Mouse (Mus musculus) monocyte, adult 2 months (primary cell): Measurements from ENCODE around the gene Zfp446.

Experiments used
- DNase-seq, 2 experiments: peaks; one replicate each; pipeline ENCODE4 v3.0.0; 2022; ENCODE audit warnings: low spot score in 2 of 2, low read depth in 1 of 2

Gene Zfp446

DNA sequence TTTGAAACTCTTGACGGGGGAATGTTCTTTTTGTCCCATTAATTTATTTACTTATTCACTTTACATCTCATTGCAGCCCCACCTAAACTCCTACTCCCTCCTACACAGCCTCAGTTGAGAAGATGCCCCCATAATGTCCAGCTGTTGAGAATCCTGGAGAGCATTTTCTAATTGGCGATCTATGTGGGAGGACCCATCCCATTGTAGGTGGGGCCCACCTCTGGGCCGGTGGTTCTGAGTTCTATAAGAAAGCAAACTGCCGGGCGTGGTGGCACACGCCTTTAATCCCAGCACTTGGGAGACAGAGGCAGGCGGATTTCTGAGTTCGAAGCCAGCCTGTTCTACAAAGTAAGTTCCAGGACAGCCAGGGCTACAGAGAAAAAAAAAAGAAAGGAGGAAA is 9.3 kb downstream of the Zfp446 start:
- DNase-seq = no peak

DNA sequence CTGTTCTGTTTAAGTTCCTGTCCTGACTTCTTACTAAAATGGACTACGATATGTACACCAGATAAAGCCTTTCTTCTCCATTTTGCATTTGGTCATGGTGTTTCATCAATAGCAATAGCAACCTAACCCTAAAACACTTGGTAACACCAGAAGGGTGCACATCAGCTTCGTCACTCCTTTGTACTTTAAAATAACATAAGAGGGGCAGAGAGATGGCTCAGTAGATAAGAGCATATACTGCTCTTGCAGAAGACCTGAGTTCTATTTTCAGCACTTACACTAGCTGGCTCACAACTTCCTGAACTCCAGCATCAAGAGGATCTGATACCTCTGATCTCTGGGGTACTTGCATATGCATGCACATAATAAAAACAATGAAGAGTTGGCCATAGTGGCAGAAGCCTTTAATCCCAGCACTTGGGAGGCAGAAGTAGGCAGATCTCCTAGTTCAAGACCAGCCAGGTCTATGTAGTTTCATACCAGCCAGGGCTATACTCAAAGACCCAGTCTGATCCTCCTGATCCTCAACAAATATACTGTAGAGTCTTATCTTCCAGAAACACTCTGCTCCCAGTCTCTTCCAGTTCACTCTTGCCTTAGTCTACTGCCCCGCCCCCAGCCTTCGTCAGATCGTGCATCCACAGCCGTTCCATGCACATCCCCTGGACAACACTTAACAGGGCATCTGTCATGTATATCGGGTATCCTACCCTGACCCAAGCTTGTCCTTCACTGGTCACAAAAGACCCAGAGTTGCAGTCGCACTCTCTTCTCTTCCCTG is 10.0 kb downstream of the Zfp446 start:
- DNase-seq = no peak

DNA sequence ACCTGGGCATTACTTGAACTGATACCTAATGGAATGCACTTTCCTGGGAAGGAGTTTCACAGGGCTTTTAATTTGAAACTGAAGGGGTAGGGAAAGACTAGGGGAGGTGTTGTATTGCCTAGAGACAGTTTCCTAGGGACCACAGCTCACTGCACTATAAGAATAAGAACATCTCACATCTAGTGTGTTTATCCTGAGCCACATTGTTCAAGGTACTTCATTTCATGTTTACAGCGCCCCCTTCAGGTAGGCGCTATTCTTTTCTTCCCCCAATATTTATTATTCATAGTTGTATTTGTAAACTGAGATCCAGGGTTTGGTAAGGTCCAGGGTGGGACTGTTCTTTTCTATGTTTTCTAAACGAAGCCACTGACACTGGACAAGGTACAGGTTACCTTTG is 14.6 kb downstream of the Zfp446 start:
- DNase-seq = no peak

DNA sequence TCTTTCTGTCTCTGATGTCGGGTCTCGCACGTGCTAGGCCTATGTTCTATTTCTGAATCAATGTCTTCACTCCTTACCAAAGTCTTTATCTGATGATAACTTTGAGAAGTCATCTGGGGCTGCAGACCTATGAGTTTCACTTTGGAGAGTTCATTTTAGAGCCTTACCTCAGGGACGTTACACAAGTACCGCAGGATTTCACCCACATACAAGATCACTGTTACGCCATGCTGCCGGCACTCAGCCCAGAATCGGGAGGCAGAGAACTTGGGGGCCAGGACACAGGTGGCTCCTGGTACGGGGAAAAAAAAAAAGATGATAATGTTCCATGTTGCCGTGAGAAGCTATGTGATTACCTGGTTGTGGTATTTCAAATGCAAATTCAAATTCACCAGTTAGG is 15.5 kb downstream of the Zfp446 start:
- DNase-seq = no peak

DNA sequence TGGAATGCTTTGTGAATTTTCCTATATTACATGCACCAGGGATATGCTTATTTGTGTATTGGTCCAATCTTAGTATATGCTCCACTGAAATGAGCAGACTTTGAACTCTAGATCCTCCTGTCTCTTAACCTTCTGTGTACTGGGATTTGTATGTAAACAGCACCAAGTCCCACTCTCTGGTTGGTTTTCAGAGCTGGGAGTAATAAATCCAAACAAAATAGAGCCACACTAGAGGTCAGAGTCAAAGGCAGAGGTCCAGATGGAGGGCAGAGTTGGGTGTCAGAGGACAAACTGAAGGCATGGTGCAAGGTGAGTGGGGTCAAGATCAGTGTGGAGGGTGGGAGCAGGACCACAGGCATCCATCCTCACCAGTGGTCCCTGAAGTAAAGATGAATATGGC is 18.2 kb downstream of the Zfp446 start:
- no peak for DNase-seq

DNA sequence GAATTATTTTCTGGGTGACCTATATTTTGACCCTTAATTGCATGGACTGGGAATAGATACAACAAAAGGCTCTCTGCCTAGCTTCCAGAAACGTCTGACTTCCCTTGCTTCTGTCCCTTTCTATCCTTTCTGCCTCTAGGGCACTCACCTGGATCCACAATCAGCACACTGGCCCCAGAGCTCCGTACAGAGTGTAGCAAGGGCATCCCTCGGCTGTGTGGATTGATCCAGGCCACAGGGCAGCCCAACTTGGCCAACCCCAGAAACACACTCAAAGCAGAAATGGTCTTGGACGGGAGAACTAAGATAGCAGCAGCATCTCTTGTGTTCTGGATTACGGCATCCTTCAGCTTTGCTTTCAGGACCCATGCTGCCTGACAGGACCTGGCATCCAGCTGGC is 19.6 kb downstream of the Zfp446 start:
- no peak for DNase-seq

DNA sequence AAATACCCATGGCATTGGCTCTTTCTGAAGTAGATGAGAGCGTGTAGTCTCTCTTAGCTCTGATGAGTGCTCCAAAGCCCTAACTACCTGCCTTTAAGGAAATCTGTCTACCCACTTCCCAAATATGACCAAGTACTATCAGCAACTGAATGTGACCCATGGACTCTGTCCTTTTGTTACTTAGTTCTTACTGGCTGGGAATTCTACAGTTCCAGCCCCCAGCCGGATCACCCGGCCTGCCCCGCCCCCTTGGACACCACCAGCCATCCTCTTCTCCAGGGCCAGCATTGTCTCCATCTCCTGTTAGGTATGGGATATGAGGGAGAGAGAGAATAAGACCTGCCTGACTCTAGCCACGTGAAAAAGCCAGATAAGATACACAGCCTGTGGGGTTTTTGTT is 20.4 kb downstream of the Zfp446 start, which contains the start of gene Slc27a5:
Gene Slc27a5, minus strand, starts transcription at position 140 of the 400 bp plus-strand sequence.
- DNase-seq = no peak

DNA sequence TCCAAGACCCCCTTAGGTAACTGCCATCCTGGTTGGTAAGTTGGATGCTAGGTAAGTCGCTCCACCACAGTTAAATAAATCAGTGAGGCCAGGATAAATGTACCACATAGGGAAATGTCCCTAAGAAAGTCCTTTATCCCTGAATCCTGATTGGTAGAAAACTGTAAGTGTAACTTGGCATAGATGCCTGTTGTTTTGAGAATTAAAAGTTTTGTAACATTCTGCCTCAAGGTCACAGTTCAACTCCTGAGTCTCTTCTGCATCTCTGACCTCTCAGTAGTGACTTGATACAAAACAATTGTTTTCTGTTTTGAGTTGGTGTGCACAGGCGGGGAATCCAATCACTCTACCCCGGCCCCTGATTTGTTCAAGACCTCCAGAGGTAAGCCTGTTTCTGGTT is 21.2 kb downstream of the Zfp446 start, which contains the start of gene Trim28:
Gene Trim28, plus strand, starts transcription at position 264 of the 400 bp plus-strand sequence.
- no peak for DNase-seq

DNA sequence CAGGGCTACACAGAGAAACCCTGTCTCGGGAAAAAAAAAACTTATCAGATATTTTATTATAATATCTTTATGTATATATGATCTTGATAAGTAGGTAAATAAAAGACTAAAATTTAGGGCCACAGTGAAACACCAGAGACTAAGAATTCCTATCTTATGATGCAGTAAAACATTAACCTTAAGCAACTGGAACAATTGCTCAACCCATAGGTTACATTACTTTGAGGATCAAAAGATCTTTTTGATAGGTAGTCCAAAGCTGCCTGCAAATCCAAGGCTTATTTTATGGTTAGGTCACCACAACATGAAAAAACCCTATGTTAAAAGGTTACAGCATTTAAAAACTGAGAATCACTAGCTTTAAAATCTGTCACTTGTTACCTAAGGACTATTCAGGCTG is 23.9 kb downstream of the Zfp446 start:
- no peak for DNase-seq

DNA sequence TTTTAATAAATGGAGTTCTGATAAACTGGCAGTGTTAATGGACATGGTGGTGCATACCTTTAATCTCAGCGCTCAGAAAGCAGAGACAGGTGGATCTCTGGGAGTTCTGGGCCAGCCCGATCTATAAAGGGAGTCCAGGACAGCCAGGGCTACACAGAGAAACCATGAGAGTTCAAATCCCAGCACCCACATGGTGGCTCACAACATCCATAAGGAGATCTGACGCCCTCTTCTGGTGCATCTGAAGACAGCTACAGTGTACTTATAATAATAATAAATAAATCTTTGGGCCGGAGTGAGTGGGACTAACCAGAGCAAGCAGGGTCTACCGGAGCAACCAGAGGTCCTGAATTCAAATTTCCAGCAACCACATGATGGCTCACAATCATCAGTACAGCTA is 25.7 kb downstream of the Zfp446 start:
- no peak for DNase-seq

DNA sequence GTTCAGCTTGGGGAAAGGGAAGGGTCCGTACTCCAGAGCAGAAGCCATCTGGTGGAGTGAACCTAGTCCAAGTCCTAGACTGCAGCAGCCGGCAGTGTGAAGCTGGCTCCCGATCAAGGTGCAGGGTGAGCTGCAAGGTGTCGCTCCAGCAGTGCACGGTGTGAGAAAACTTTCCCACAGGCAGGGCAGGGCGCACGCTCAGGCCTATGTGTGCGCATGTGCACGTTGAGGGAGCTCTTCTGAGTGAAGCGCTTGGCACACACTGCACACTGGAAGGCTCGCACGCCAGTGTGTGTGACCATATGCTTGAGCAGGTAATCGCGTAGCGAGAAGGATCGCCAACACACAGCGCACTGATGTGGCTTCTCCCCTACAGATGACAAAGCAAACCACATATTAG is 28.4 kb downstream of the Zfp446 start:
- no peak for DNase-seq

DNA sequence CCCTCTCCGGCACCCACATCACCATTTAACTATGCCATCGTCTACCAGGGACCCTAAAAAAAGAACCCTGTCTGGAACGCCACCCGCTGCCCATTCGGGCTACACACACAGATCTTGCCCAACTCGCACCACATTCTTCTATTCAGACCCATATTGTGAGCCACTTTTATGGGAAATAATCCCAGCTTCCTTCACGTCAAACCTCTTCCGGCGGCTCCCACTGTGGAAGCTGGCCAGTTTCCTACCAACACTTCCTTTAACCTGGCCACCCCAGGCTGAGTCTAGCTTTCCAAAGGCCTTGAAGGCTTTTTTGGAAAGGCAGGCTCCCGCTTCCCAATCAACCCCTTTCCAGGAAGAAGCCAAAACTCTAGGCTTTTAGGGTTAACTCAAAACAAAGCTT is 28.9 kb downstream of the Zfp446 start:
- DNase-seq = no peak

DNA sequence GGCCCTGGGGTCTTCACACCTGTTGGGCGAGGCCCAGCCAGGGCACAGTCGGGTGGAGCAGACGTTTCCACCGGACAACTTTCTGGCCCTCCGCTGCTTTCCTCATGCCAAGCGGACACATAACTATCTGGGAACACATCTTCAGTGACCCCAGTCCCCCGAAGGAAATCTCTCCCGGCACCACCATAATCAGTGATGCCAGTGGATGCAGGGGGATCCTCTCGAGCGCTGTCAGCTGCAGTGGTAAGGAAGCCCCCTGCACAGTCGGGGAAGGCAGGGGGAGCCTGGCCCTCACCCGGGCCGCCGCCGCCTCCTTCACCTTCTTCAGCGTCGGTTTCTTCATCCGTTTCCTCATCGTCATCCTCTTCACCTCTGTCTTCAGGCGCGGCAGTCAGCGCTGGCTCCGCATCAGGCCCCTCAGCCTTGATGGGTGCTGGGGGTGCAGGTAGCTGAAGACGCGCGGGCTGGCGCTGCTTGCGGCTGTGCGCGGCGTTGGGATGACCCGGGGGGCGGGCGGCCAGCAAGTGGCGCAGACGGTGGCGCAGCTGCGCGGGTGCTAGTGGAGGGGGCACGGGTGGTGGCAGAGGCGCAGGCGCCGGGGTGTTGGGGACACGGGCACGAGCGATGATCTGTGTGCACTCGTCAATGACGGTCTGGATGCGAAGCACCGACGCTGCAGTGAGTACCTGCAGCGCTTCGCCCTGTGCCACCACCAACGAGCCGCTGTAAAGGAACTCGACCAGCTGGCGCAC is 29.9 kb downstream of the Zfp446 start:
- no peak for DNase-seq

DNA sequence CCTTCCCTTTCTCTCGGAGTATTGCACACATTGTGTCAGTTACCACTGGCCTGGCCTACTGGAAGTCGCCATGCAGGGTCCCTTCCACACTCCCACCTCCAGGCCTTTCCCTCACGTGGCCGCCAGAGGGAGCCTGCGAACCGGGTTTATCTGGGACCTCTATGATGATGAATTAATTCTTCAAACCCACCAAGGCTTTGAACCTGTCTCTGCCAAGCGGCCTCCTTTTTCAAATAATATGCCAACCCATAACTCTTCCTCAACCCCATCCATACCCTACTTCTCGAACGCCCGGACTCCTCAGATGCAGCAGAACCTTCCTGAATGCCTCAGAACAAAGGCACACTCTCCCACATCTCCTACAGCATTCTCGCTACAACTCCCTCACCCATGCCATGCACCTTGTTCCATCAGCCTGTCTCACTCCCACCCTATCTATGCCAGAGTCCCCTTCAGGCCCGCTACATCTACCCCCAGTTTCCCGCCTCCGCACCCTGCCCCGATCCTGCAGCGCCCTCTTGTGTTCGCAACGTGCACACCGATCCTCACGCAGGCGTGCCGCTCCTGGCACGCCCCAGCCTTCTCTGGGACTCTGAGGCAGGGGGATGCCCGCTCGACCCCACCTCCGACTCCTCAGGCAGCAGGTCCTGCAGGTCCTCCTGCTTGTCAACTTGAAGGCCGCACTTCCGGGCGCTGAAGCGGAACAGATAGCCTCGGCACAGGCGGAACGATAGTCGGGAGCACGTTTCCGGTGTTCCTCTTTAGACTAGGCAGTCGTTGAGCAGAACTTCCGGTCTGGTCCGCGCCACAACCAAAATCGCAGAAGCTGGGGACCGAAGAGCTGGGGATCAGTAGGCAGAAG is 31.7 kb downstream of the Zfp446 start:
- DNase-seq = peak; percentile 84 to 90

DNA sequence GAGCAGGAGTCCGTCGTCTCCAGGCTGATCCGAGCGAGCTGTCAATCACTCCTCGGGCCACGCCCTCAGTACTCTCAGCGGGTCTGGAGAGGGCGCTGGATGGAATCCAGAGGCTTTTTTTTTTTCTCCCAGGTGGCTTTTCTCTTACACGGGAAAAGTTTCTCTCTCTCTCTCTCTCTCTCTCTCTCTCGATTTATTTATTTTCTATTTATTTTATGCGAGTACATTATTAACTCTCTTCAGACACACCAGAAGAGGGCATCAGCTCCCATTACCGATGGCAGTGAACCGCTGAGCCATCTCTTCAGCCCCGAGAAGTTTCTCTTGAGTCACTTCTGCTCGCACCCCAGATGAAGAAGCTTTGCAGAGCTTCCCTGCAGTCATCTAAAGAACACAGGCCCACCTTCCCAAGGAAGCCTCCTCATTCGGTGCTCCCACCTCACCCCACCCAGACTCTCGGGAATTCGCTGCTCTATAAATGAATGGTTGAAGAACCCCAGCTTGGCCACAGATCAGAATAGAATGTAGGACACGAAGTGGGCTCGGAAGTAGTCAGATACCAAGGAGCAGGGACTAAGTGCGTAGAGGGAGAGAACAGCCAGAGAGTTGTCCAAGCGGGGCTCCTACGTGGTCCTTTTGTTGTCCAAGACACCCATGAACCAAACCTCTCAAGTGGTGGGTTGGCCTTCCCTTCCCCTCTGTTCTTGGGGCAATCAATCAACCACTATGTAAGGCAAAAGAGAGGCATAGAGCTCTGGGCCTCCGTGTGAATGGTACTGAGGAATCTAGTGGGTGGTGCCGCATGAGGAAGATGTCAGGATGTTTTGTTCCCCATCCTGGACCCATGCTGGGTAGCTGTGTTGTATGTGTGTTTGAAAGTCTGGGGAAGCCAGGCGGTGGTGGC is 32.6 kb downstream of the Zfp446 start, which contains the start of gene Zbtb45:
Gene Zbtb45, minus strand, starts transcription at position 30 of the 904 bp plus-strand sequence.
- DNase-seq = no peak

DNA sequence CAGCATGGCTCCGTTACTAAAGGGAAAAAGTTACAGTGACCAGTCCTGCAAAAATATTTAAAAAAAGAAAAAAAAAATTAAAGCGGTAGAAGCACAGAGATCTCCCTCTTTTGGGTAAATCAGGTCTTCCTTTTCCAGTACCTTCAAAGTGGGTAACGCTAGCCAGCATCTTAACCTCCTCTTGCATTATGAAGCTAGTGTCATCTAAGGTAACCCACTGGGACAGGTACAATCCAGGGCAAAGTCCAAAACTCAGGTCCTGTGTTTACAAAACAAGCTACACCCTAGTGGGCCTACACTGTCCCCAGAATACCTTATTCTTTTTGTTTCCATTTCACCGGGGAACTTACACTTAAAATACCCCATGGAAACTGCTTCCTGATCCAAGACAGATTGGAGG is 36.0 kb downstream of the Zfp446 start:
- no peak for DNase-seq

DNA sequence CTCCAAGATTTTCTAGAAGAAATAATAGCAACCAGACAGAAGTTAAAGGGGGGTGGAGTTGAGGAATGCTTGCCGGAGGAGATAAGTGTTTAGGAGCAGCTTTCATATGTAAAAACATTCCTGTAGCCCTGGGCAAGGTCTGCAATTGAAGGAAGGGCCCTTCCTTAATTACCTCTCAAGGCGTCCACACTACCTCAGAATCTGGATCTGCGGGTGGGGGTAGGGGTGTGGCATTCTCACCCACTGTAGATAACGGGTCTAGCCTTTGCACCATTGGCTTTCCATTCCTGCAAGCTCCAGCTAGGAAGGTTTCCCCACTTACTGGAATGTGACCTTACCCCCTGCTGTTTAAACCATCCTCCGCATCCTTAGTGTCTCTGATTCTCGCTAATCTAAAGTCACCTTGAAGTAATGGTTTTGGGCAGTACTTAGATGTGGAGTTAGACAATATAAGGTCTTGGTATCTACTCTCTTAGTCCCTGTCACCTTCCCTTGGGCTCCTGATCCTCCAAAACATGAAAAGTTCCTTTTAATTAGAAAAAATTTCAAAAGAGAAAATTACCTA is 36.7 kb downstream of the Zfp446 start:
- no peak for DNase-seq

DNA sequence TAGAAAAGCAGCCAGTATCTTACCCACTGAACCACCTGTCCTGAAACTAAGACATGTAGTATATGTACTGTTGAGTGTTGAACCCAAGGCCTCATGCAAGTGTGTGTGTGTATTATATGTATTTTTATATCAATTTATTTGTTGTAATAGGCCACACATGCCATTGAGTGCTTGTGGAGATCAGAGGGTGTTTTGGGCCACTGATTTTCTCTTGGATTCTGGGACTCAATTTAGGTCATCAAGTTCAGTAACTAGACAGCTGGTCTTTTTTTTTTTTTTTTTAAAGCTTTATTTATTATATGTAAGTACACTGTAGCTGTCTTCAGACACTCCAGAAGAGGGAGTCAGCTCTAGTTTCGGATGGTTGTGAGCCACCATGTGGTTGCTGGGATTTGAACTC is 37.6 kb downstream of the Zfp446 start:
- no peak for DNase-seq

DNA sequence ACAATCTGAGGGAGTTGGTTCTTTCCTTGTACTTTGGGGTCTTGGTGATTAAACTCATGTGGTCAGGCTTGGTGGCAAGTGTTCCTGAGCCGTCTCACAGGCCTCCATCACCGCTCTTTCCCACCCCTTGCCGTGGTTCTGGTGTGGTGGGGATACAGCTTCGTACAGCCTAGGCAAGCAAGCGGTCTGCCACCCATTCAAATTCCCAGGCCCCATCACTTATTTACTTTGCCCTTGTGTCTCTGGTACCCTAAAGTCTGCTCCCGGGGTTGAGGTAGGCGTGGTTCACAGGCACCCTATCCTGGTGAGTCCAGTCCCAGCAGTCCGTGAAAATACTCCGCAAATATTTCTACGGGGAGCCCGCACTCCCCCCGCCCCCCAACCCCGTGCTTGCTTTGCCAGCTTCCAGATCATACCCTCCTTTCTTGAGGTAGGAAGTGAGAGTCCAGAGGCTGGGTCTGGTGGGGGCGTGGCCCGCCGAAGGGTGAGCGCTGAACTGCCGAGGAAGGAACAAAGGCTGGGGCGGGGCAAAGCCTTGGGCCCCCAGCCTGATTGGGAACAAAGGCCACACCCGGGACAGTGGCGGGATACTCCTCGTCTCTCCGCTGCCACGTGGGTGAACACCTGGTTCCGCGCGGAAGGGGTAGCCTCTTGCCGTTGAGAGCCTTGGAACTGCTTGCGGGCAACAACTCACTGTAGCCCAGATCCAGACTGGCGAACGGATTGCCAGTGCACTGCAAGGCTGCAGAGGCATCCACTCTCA is 45.3 kb downstream of the Zfp446 start:
- peak in 1 of 2 experiments; percentile 50 for DNase-seq
